Mouse (Mus musculus): ENCODE data around the gene Itsn1.

GRCm38 (mm10) chr16:91751644-91752385 lies 22.7 kb downstream of the Itsn1 start:
- TF ChIP-seq MYOG (IDR thresholded peaks at IDR 0.05; ENCODE audit: control insufficient read depth, extremely low read depth, insufficient read length) (no peak), CTCF (IDR thresholded peaks at IDR 0.05; ENCODE audit: control insufficient read depth, insufficient read depth, insufficient read length) (no peak), FOSL1 (IDR thresholded peaks at IDR 0.05; ENCODE audit: insufficient read depth, low read length, poor library complexity, severe bottlenecking) (no peak), USF1 (IDR thresholded peaks at IDR 0.05; ENCODE audit: low read depth) (no peak)
